Mouse (Mus musculus): ENCODE data around the gene Psen2. TPM values are rescaled to one million over a fixed set of nuclear protein-coding genes. Genes with fewer than 3 reads are reported as not detected.

The Psen2 gene
- polyA plus RNA-seq, 1 experiment: 0.46 TPM

- TF ChIP-seq GATA1 (IDR thresholded peaks at IDR 0.05; ENCODE audit: low read length) (no peak), TAL1 (IDR thresholded peaks at IDR 0.05; ENCODE audit: low read length) (no peak)
- no peaks in the 10 kb centered on the region for H3K36me3 ChIP-seq (ENCODE audit: control insufficient read depth)
- no peak overlapping the region for H3K4me3 ChIP-seq (replicated peaks)
- H3K27me3 ChIP-seq (ENCODE audit: control insufficient read depth): peaks cover 4% of the 10 kb centered on the region; the same call in 1 of the 2 replicates
- peaks cover 16% of the 10 kb centered on the region for H3K4me1 ChIP-seq (ENCODE audit: control insufficient read depth)
- no peaks in the 10 kb centered on the region for H3K9me3 ChIP-seq (ENCODE audit: control insufficient read depth, low read length)
These were observed 74.3 kb downstream of the Psen2 start for GRCm38 (mm10) chr1:180188951-180189350.

DNA sequence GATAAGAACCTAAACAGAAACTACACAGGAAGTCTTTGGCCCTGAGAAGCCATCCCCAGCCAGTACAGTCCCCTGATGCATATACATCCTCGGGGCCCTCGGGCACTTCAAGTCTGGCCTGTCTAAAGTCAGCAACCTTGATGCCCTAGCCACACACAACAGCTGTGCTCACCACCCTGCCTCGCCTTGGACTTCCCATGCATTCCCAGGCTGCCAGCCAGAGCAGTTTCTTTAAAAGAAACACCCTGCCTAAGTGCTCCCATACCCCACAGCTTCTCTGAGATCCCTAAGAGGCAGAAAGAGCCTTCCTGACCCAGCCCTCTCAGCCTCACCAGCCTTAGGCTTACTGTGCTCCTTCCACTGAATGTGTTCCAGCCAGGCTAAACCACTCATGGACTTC lies 76.9 kb downstream of the Psen2 start:
- TF ChIP-seq TAL1 (IDR thresholded peaks at IDR 0.05; ENCODE audit: low read length): no peak
- no peak for TF ChIP-seq GATA1 (IDR thresholded peaks at IDR 0.05; ENCODE audit: low read length)
- Histone ChIP-seq H3K4me3 (replicated peaks) (no peak overlapping the region), H3K4me1 (ENCODE audit: control insufficient read depth) (peaks cover 19% of the 10 kb centered on the region), H3K9me3 (ENCODE audit: control insufficient read depth, low read length) (no peaks in the 10 kb centered on the region), H3K36me3 (ENCODE audit: control insufficient read depth) (no peaks in the 10 kb centered on the region), H3K27me3 (ENCODE audit: control insufficient read depth) (no peaks in the 10 kb centered on the region)

GRCm38 (mm10) chr1:180185877-180186276 lies 77.4 kb downstream of the Psen2 start:
- H3K4me1 ChIP-seq (ENCODE audit: control insufficient read depth): peaks cover 19% of the 10 kb centered on the region
- TF ChIP-seq TAL1 (IDR thresholded peaks at IDR 0.05; ENCODE audit: low read length): no peak
- TF ChIP-seq GATA1 (IDR thresholded peaks at IDR 0.05; ENCODE audit: low read length): no peak
- no peaks in the 10 kb centered on the region for H3K9me3 ChIP-seq (ENCODE audit: control insufficient read depth, low read length)
- H3K36me3 ChIP-seq (ENCODE audit: control insufficient read depth): peaks cover 2% of the 10 kb centered on the region; the same call in 1 of the 2 replicates
- no peaks in the 10 kb centered on the region for H3K27me3 ChIP-seq (ENCODE audit: control insufficient read depth)
- no peak overlapping the region for H3K4me3 ChIP-seq (replicated peaks)

- TF ChIP-seq TAL1 (IDR thresholded peaks at IDR 0.05; ENCODE audit: low read length): no peak
- no peak for TF ChIP-seq GATA1 (IDR thresholded peaks at IDR 0.05; ENCODE audit: low read length)
- H3K36me3 ChIP-seq (ENCODE audit: control insufficient read depth): peaks cover 2% of the 10 kb centered on the region; the same call in 1 of the 2 replicates
- peaks cover 19% of the 10 kb centered on the region for H3K4me1 ChIP-seq (ENCODE audit: control insufficient read depth)
- H3K9me3 ChIP-seq (ENCODE audit: control insufficient read depth, low read length): no peaks in the 10 kb centered on the region
- no peak overlapping the region for H3K4me3 ChIP-seq (replicated peaks)
- no peaks in the 10 kb centered on the region for H3K27me3 ChIP-seq (ENCODE audit: control insufficient read depth)
These were observed 78.5 kb downstream of the Psen2 start for GRCm38 (mm10) chr1:180184768-180185167.

- TF ChIP-seq GATA1 (IDR thresholded peaks at IDR 0.05; ENCODE audit: low read length) (no peak), TAL1 (IDR thresholded peaks at IDR 0.05; ENCODE audit: low read length) (no peak)
- H3K36me3 ChIP-seq (ENCODE audit: control insufficient read depth): peaks cover 5% of the 10 kb centered on the region
- H3K4me1 ChIP-seq (ENCODE audit: control insufficient read depth): peaks cover 19% of the 10 kb centered on the region
- no peaks in the 10 kb centered on the region for H3K27me3 ChIP-seq (ENCODE audit: control insufficient read depth)
- no peak overlapping the region for H3K4me3 ChIP-seq (replicated peaks)
- no peaks in the 10 kb centered on the region for H3K9me3 ChIP-seq (ENCODE audit: control insufficient read depth, low read length)
These were observed 79.6 kb downstream of the Psen2 start for GRCm38 (mm10) chr1:180183525-180184159.

DNA sequence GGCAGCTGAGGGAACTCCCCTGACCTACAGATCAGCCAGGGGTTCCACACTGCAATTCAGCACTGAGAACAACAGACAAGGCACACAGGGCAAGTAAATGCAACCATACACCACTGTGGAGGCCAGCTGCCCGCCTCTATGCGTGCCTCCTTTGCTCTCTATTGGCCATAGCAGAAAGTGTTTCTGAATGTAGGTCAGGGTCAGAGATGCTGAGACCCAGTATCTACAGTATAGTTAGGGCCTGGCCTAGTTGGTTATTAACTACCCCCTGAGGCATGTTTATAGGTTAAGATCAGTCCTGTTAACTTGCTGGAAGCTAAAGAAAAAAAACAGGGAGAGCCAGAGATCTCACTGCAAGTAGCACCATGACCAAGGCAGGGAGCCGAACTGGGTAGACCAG lies 80.5 kb downstream of the Psen2 start:
- Histone ChIP-seq H3K36me3 (ENCODE audit: control insufficient read depth) (peaks cover 10% of the 10 kb centered on the region), H3K9me3 (ENCODE audit: control insufficient read depth, low read length) (no peaks in the 10 kb centered on the region), H3K4me3 (replicated peaks) (no peak overlapping the region), H3K4me1 (ENCODE audit: control insufficient read depth) (peaks cover 19% of the 10 kb centered on the region), H3K27me3 (ENCODE audit: control insufficient read depth) (no peaks in the 10 kb centered on the region)
- TF ChIP-seq GATA1 (IDR thresholded peaks at IDR 0.05; ENCODE audit: low read length) (no peak), TAL1 (IDR thresholded peaks at IDR 0.05; ENCODE audit: low read length) (no peak)

DNA sequence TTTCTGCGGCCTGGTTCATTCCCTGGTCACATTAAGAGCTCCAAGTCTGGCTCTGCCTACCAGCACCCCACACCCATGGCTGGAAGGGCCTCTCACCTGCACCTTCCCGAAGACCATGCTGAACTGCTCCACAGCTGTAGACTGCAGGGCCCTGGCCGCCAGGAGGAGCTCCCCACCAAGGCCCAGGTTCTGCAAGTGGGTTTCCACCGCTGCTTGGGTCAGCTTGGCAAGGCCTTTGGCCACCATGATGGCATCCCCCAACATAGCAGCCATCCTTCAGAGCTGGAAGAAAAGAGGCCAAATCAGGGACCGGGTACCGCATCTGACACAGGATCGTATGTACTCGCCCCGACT lies 81.3 kb downstream of the Psen2 start:
- peaks cover 19% of the 10 kb centered on the region for H3K4me1 ChIP-seq (ENCODE audit: control insufficient read depth)
- no peak overlapping the region for H3K4me3 ChIP-seq (replicated peaks)
- no peak for TF ChIP-seq GATA1 (IDR thresholded peaks at IDR 0.05; ENCODE audit: low read length)
- no peak for TF ChIP-seq TAL1 (IDR thresholded peaks at IDR 0.05; ENCODE audit: low read length)
- H3K36me3 ChIP-seq (ENCODE audit: control insufficient read depth): peaks cover 10% of the 10 kb centered on the region
- H3K27me3 ChIP-seq (ENCODE audit: control insufficient read depth): no peaks in the 10 kb centered on the region
- no peaks in the 10 kb centered on the region for H3K9me3 ChIP-seq (ENCODE audit: control insufficient read depth, low read length)

- H3K9me3 ChIP-seq (ENCODE audit: control insufficient read depth, low read length): no peaks in the 10 kb centered on the region
- TF ChIP-seq TAL1 (IDR thresholded peaks at IDR 0.05; ENCODE audit: low read length) (no peak), GATA1 (IDR thresholded peaks at IDR 0.05; ENCODE audit: low read length) (no peak)
- H3K27me3 ChIP-seq (ENCODE audit: control insufficient read depth): no peaks in the 10 kb centered on the region
- H3K36me3 ChIP-seq (ENCODE audit: control insufficient read depth): peaks cover 13% of the 10 kb centered on the region
- peaks cover 19% of the 10 kb centered on the region for H3K4me1 ChIP-seq (ENCODE audit: control insufficient read depth)
- no peak overlapping the region for H3K4me3 ChIP-seq (replicated peaks)
These were observed 81.8 kb downstream of the Psen2 start for GRCm38 (mm10) chr1:180181304-180181965.

DNA sequence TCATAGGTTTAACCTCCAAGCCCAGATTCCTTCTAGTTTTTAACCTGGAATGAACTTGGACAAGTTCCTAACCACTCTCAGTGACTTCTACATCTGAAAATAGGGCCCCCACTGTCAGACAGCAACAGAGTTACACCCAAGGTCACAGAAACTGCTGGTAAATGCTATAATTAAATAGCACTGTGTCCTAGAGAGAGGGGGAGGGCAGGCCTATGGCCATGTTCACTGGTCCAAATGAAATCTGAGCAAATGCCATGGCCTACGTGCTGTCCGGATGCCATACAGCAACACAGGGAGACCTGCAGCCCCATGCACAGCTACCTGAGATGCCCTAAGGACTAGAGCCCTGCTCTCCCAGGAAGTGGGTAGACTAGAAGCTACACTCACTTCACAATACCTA lies 83.4 kb downstream of the Psen2 start:
- Histone ChIP-seq H3K36me3 (ENCODE audit: control insufficient read depth) (peaks cover 14% of the 10 kb centered on the region), H3K4me3 (replicated peaks) (no peak overlapping the region), H3K4me1 (ENCODE audit: control insufficient read depth) (peaks cover 11% of the 10 kb centered on the region), H3K9me3 (ENCODE audit: control insufficient read depth, low read length) (no peaks in the 10 kb centered on the region), H3K27me3 (ENCODE audit: control insufficient read depth) (no peaks in the 10 kb centered on the region)
- TF ChIP-seq TAL1 (IDR thresholded peaks at IDR 0.05; ENCODE audit: low read length) (no peak), GATA1 (IDR thresholded peaks at IDR 0.05; ENCODE audit: low read length) (no peak)

Measured in erythroblast, embryonic 14.5 days (primary cell).